Mouse (Mus musculus) erythroblast, adult 5-6 weeks (primary cell): Measurements from ENCODE around the gene Apex1. TPM values are rescaled to one million over a fixed set of nuclear protein-coding genes. Genes with fewer than 3 reads are reported as not detected.
"Not testable (repeated sequence)": the region's sequence is repeated elsewhere in the genome, so short reads cannot be mapped to it uniquely, and the experiment has no call there.

Experiments used
- ATAC-seq: replicated peaks from 2 replicates; pipeline ENCODE4 v1.8.0; 2016; ENCODE audit warnings: moderate number of reproducible peaks, mild to moderate bottlenecking, moderate TSS enrichment, inconsistent platforms; ENCODE audit not compliant: poor library complexity, low FRiP score, severe bottlenecking
- total RNA-seq, 2 experiments: library from RNA; stranded (forward) in 1 of 2; stranded (reverse) in 1 of 2; fragments of 150-400 nt in 1 of 2; fragments of 200-764, 138-1000 nt in 1 of 2; gene quantifications; 2 replicates each; pipeline versions ENCODE4 v1.2.3 to v1.2.4; 2015 to 2017; ENCODE audit warnings: low replicate concordance in 2 of 2

Apex1 gene
- total RNA-seq, 2 experiments from 2014 or later: 13.4 to 21.9 TPM

- not testable (repeated sequence) for ATAC-seq
Observed at GRCm38 (mm10) chr14:50923437-50923836, 1.3 kb upstream of the Apex1 start.

GRCm38 (mm10) chr14:50925111-50925920, 548 bp downstream of the Apex1 start:
- peak; percentile 48 for ATAC-seq

- ATAC-seq: no peak
Observed at GRCm38 (mm10) chr14:50927366-50927765, 2.6 kb downstream of the Apex1 start.

DNA sequence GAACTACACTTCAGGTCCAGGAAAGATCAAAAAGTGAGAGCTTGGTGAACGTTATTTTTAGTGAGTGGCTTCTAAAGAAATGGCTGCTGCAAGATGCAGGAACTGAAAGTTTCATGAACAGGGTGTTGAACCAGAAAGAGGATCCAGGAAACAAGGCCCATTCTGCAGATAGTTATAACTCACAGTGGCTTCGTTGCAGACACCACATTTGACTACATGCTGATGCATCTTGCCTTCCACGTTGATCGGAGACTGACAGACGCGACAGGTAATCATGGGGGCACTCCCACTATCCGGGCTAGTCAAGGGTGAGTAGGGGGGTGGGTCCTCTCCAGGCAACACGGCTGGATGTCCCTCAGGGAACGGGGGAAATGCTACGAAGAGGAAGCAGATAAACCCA, 5.2 kb downstream of the Apex1 start:
- ATAC-seq: no peak

- ATAC-seq: peak; percentile 69
Observed at GRCm38 (mm10) chr14:50930377-50930753, 5.6 kb downstream of the Apex1 start.

GRCm38 (mm10) chr14:50930754-50931492, 6.2 kb downstream of the Apex1 start, which contains the start of the genes Pip4p1 and Pnp:
Pip4p1 (minus strand) TSS chr14:50930856.
Pnp (plus strand) TSS chr14:50931082.
- peak; percentile 91 for ATAC-seq

DNA sequence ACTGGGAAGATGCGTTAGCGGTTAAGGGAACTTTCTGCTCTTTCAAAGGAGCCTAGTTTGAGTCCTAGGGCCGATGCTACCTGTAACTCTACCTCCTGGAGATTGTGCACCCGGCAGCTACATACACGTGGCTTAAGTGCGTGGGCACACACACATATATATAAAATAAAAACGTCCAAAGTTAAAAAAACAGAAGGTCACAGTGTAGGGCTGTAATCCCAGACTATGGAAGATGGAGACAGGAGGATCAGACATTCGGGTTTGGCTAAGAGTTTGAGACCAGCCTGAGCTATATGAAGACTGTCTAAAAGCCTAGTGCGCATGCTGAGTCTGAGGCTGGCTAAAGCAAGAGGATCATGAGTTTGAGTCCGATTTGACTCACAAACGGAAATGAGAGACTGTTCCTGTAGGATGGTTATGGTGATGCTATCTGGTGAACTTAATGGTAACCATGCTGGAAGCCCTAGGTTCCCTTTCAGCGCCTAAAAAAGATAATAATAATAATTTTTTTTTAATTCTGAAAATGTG, 6.8 kb downstream of the Apex1 start:
- peak; percentile 63; the same call in 1 of the 2 replicates for ATAC-seq

DNA sequence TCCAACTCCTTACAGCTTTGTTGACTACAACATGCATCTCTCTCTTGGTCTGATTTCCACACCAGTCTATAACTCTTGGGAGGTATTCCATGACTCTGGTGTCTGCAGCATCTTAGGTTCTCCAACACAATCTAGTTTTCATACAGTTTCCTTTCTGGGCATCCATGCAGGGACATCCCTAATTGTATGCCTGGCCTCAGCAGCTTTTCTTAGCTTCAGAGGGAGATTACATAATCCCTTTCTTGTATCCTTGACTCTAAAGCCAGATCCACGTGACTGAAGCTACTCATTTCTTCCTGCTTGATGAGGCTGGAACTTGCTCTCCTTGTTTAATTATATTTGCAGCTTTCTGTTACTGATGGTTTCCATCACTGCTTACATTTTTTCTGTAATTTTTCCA, 11.9 kb downstream of the Apex1 start:
- ATAC-seq: no peak

GRCm38 (mm10) chr14:50938119-50938908, 13.5 kb downstream of the Apex1 start:
- ATAC-seq: no peak

GRCm38 (mm10) chr14:50938940-50939339, 14.2 kb downstream of the Apex1 start:
- ATAC-seq: no peak

DNA sequence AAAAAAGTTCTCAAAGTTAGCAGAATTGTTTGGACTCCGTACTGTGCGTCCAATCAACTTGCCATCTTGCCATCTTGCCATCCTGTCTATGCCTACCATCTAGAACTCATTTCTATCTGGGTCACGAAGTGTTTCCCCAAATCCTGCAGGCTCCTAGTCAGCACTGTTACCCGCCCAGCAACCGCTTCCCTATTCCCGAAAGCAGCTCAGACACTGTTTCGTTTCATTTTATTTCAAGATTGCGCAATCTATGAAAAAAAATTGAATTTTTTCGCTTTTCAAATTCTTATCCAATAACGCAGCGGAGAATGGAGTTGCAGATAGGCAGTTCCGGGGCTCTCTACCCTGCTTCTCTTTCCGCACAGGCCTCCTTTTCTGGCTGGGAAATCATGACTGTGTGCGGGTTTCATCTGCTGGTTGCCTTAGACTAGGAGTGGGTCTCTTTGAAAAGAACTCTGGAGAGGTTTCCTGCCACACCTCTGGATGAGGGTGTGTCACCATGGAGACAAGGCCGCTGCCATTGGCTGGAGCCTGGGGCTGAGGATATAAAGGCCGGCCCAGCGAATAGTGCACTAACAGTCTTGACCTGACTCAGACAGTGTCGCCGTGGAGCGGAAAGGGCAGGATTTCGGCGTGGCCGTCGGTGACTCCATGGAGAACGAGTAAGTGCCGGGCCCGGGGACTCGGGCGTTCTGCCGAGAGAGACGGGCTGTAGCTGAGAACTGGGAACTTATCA, 19.3 kb downstream of the Apex1 start, which contains the start of gene Gm49342:
Gene Gm49342 (plus strand): TSS at position 586 of the 736 bp plus-strand sequence.
- ATAC-seq: peak; percentile 88

DNA sequence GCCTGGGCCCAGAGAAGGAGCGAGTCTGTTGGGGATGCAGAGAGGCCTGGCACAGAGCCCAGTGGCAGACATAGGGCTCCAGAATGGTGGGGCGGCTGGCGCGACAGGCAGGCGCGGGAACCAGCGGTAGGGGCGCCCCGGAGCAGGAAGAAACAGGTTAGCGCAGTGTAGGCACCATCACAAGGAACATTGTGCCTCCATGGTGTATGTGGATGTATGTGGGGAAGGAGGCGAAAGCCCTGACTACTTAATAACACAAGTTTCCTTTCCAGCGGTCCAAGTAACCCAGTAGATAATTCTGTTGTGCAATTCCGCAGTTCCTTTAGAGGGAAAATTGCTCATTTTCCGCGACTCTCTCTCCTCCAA, 19.9 kb downstream of the Apex1 start:
- peak; percentile 78 for ATAC-seq

- 0 out of 2 replicates have a peak, but pooled peaks have one; percentile 11 for ATAC-seq
Observed at GRCm38 (mm10) chr14:50945081-50945480, 20.3 kb downstream of the Apex1 start.

DNA sequence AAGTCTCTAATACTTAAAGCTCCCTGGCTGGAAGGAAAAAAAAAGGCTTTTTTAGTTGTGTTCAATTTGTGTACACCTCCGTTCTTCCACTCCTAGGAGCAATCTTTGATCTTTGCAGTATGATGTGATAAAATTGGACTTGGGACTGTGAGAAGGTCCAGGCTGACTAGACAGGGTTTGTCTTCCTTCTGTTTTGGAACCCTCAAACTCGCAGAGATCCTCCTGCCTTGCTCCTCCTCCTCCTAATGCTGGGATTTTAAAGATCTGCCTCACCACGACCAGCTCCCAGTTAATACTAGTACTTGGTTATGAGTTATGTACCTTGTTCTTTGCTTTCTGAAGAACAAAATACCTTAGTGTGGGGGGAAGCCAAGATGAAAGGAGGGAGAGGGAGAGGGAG, 20.8 kb downstream of the Apex1 start:
- ATAC-seq: peak; percentile 26

GRCm38 (mm10) chr14:50955487-50955886, 30.7 kb downstream of the Apex1 start:
- no peak for ATAC-seq

DNA sequence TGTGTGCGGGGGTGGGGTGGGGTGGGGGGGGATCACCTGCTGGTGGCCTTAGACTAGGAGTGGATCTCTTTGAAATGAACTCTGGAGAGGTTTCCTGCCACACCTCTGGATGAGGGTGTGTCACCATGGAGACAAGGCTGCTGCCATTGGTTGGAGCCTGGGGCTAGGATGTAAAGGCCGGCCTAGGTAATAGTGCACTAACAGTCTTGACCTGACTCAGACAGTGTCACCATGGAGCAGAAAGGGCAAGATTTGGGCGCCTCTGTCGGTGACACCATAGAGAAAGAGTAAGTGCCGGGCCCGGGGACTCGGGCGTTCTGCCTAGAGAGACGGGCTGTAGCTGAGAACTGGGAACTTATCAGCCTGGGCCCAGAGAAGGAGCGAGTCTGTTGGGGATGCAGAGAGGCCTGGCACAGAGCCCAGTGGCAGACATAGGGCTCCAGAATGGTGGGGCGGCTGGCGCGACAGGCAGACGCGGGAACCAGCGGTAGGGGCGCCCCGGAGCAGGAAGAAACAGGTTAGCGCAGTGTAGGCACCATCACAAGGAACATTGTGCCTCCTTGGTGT, 31.3 kb downstream of the Apex1 start, which contains the start of gene Pnp2:
Gene Pnp2 (plus strand): TSS at position 51 of the 567 bp plus-strand sequence.
- ATAC-seq: peak; percentile 76

DNA sequence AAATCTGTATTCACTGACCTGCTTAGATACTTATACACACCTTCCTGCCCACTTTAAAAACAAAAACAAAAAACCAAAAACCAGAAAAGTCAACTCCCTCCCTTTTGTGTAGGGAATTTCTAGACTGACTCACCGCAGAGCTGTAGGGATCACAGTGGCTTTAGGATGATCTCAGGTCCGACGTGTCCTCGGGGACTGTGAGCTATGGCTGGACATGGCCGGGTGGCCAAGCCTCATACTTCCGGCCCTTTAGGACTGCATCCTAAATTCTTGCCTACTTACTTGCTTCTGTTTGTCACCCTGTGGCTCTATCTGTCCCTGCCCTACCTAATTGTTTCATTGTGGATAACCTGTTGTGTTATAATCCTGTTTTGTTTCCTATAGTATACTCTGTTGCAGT, 32.0 kb downstream of the Apex1 start:
- not testable (repeated sequence) for ATAC-seq

DNA sequence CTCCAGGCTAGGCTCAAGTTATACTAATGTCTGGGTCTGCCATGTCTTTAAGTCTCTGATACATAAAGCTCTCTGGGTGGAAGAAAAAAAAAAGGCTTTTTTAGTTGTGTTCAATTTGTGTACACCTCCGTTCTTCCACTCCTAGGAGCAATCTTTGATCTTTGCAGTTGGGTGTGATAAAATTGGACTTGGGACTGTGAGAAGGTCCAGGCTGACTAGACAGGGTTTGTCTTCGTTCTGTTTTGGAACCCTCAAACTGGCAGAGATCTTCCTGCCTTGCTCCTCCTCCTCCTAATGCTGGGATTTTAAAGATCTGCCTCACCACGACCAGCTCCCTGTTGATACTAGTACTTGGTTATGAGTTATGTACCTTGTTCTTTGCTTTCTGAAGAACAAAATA, 32.4 kb downstream of the Apex1 start:
- ATAC-seq: peak; percentile 26
